Mouse (Mus musculus): ENCODE results near the gene Pomgnt2. TPM values are rescaled to one million over a fixed set of nuclear protein-coding genes. Genes with fewer than 3 reads are reported as not detected.

Gene Pomgnt2
- polyA plus RNA-seq, 1 experiment = 5.6 TPM

GRCm38 (mm10) chr9:121952596-121952995, 44.3 kb downstream of the Pomgnt2 start:
- no peak overlapping the region for H3K4me3 ChIP-seq (replicated peaks)
- TF ChIP-seq GATA1 (IDR thresholded peaks at IDR 0.05; ENCODE audit: borderline replicate concordance, low read length) = no peak
- no peaks in the 10 kb centered on the region for H3K36me3 ChIP-seq (replicated peaks; ENCODE audit: low read length)
- H3K9me3 ChIP-seq = no peaks in the 10 kb centered on the region
- H3K4me1 ChIP-seq = peaks cover 20% of the 10 kb centered on the region
- H3K27me3 ChIP-seq (replicated peaks) = peaks cover 19% of the 10 kb centered on the region

GRCm38 (mm10) chr9:121951114-121951423, 45.8 kb downstream of the Pomgnt2 start:
- no peaks in the 10 kb centered on the region for H3K9me3 ChIP-seq

GRCm38 (mm10) chr9:121950418-121951113, 46.3 kb downstream of the Pomgnt2 start, which contains the start of gene Fam198a:
Gene Fam198a, plus strand, starts transcription at chr9:121950988.
- peaks cover 22% of the 10 kb centered on the region for H3K4me1 ChIP-seq
- H3K36me3 ChIP-seq (replicated peaks; ENCODE audit: low read length) = no peaks in the 10 kb centered on the region
- no peak within 1 kb of the TSS for H3K4me3 ChIP-seq (replicated peaks)
- H3K9me3 ChIP-seq = no peaks in the 10 kb centered on the region
- TF ChIP-seq GATA1 (IDR thresholded peaks at IDR 0.05; ENCODE audit: borderline replicate concordance, low read length) (no peak), FLI1 (IDR thresholded peaks at IDR 0.05; ENCODE audit: low read length) (no peak)
- H3K27me3 ChIP-seq (replicated peaks) = peaks cover 22% of the 10 kb centered on the region

More at GRCm38 (mm10) chr9:121951114-121951423, 45.8 kb downstream of the Pomgnt2 start:
- Histone ChIP-seq H3K27me3 (replicated peaks) (peaks cover 23% of the 10 kb centered on the region), H3K36me3 (replicated peaks; ENCODE audit: low read length) (no peaks in the 10 kb centered on the region), H3K4me1 (peaks cover 22% of the 10 kb centered on the region), H3K4me3 (replicated peaks) (no peak overlapping the region)
- TF ChIP-seq FLI1 (IDR thresholded peaks at IDR 0.05; ENCODE audit: low read length) (no peak), GATA1 (IDR thresholded peaks at IDR 0.05; ENCODE audit: borderline replicate concordance, low read length) (no peak)

GRCm38 (mm10) chr9:121948431-121948830, 48.5 kb downstream of the Pomgnt2 start:
- Histone ChIP-seq H3K36me3 (replicated peaks; ENCODE audit: low read length) (no peaks in the 10 kb centered on the region), H3K27me3 (replicated peaks) (peaks cover 22% of the 10 kb centered on the region), H3K9me3 (no peaks in the 10 kb centered on the region), H3K4me1 (peaks cover 22% of the 10 kb centered on the region), H3K4me3 (replicated peaks) (no peak overlapping the region)
- TF ChIP-seq GATA1 (IDR thresholded peaks at IDR 0.05; ENCODE audit: borderline replicate concordance, low read length) (no peak), FLI1 (IDR thresholded peaks at IDR 0.05; ENCODE audit: low read length) (no peak)

- H3K9me3 ChIP-seq = no peaks in the 10 kb centered on the region
- TF ChIP-seq FLI1 (IDR thresholded peaks at IDR 0.05; ENCODE audit: low read length) = no peak
- TF ChIP-seq GATA1 (IDR thresholded peaks at IDR 0.05; ENCODE audit: borderline replicate concordance, low read length) = no peak
- peaks cover 25% of the 10 kb centered on the region for H3K4me1 ChIP-seq
- H3K27me3 ChIP-seq (replicated peaks) = peaks cover 24% of the 10 kb centered on the region
- H3K36me3 ChIP-seq (replicated peaks; ENCODE audit: low read length) = no peaks in the 10 kb centered on the region
- H3K4me3 ChIP-seq (replicated peaks) = no peak overlapping the region
These were observed 49.1 kb downstream of the Pomgnt2 start for GRCm38 (mm10) chr9:121947784-121948183.

- TF ChIP-seq GATA1 (IDR thresholded peaks at IDR 0.05; ENCODE audit: borderline replicate concordance, low read length) (no peak), FLI1 (IDR thresholded peaks at IDR 0.05; ENCODE audit: low read length) (no peak)
- Histone ChIP-seq H3K4me3 (replicated peaks) (no peak overlapping the region), H3K27me3 (replicated peaks) (peaks cover 12% of the 10 kb centered on the region), H3K9me3 (no peaks in the 10 kb centered on the region), H3K4me1 (peaks cover 19% of the 10 kb centered on the region), H3K36me3 (replicated peaks; ENCODE audit: low read length) (no peaks in the 10 kb centered on the region)
These were observed 53.3 kb downstream of the Pomgnt2 start for GRCm38 (mm10) chr9:121943628-121944027.

GRCm38 (mm10) chr9:121943005-121943404, 53.9 kb downstream of the Pomgnt2 start:
- TF ChIP-seq FLI1 (IDR thresholded peaks at IDR 0.05; ENCODE audit: low read length) = no peak
- no peak for TF ChIP-seq GATA1 (IDR thresholded peaks at IDR 0.05; ENCODE audit: borderline replicate concordance, low read length)

GRCm38 (mm10) chr9:121937944-121938355, 59.0 kb downstream of the Pomgnt2 start:
- no peaks in the 10 kb centered on the region for H3K9me3 ChIP-seq
- TF ChIP-seq FLI1 (IDR thresholded peaks at IDR 0.05; ENCODE audit: low read length) = no peak
- TF ChIP-seq GATA1 (IDR thresholded peaks at IDR 0.05; ENCODE audit: borderline replicate concordance, low read length) = no peak
- peak overlapping the region; percentile 90 for H3K4me3 ChIP-seq (replicated peaks)
- H3K27me3 ChIP-seq (replicated peaks) = peaks cover 28% of the 10 kb centered on the region
- H3K4me1 ChIP-seq = peaks cover 27% of the 10 kb centered on the region
- no peaks in the 10 kb centered on the region for H3K36me3 ChIP-seq (replicated peaks; ENCODE audit: low read length)

More at GRCm38 (mm10) chr9:121943005-121943404, 53.9 kb downstream of the Pomgnt2 start:
- H3K4me1 ChIP-seq = peaks cover 18% of the 10 kb centered on the region
- H3K9me3 ChIP-seq = no peaks in the 10 kb centered on the region
- H3K27me3 ChIP-seq (replicated peaks) = peaks cover 15% of the 10 kb centered on the region
- no peaks in the 10 kb centered on the region for H3K36me3 ChIP-seq (replicated peaks; ENCODE audit: low read length)
- no peak overlapping the region for H3K4me3 ChIP-seq (replicated peaks)

GRCm38 (mm10) chr9:121937451-121937864, 59.5 kb downstream of the Pomgnt2 start:
- H3K9me3 ChIP-seq = peaks cover 2% of the 10 kb centered on the region; the same call in 1 of the 2 replicates
- H3K4me1 ChIP-seq = peaks cover 29% of the 10 kb centered on the region
- H3K36me3 ChIP-seq (replicated peaks; ENCODE audit: low read length) = no peaks in the 10 kb centered on the region
- no peak for TF ChIP-seq FLI1 (IDR thresholded peaks at IDR 0.05; ENCODE audit: low read length)
- TF ChIP-seq GATA1 (IDR thresholded peaks at IDR 0.05; ENCODE audit: borderline replicate concordance, low read length) = no peak
- peaks cover 32% of the 10 kb centered on the region for H3K27me3 ChIP-seq (replicated peaks)
- H3K4me3 ChIP-seq (replicated peaks) = peak overlapping the region; percentile 90

GRCm38 (mm10) chr9:121936952-121937351, 60.0 kb downstream of the Pomgnt2 start:
- H3K36me3 ChIP-seq (replicated peaks; ENCODE audit: low read length) = no peaks in the 10 kb centered on the region
- H3K4me3 ChIP-seq (replicated peaks) = no peak overlapping the region
- H3K27me3 ChIP-seq (replicated peaks) = peaks cover 36% of the 10 kb centered on the region
- H3K9me3 ChIP-seq = peaks cover 7% of the 10 kb centered on the region
- TF ChIP-seq GATA1 (IDR thresholded peaks at IDR 0.05; ENCODE audit: borderline replicate concordance, low read length) (no peak), FLI1 (IDR thresholded peaks at IDR 0.05; ENCODE audit: low read length) (no peak)
- peaks cover 29% of the 10 kb centered on the region for H3K4me1 ChIP-seq

Measured in megakaryocyte, embryonic 14.5 days (primary cell).